Comparison of ENCODE assay signal across 9 mouse cellular contexts in the genomic region with DNA sequence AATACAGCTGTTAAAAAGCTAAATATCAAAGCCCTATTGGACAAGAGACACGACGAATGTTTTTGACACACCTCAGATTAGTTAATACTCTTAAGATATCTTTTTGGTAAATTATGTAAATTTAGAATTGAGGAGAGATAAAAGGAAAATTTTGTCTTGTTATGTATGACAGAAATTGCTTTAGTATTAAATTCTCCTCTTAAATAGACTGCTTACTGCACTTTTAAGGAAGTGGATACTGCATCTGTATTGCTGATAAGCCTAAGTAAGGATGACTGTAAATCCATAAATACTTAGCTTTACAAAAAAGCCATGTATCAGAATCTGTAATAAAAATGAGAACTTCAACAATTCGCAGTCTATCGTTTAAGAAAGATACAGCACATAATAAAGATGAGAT. TPM values are rescaled to one million over a fixed set of nuclear protein-coding genes. Genes with fewer than 3 reads are reported as not detected.
DNase-seq lines count a peak whose midpoint lies in the region; ATAC-seq and TF ChIP-seq lines count a peak whose summit lies in the region.
"Had no signal": no experiment of that assay in that cellular context is flagged by ENCODE, and none has a peak within 500 bp of the region (broad histone marks: within the 10 kb centered on the region; RNA-seq: fewer than 3 reads in every experiment).

No protein-coding gene starts in this region.

- DNase-seq in lung, postnatal 0 days (ENCODE audit: low spot score), result no peak
- DNase-seq in lung, postnatal 25 days (ENCODE audit: low spot score), result no peak
- no peak for DNase-seq in ovary, postnatal 10 days (ENCODE audit: low spot score)
- no peak for DNase-seq in gastrocnemius, postnatal 10 days
- DNase-seq in urinary bladder, adult 18-20 months (ENCODE audit: low spot score in 2 of 2), result no peak
- DNase-seq: kidney, postnatal 25 days had no signal

- no peak for TF ChIP-seq EP300 in lung, postnatal 0 days (IDR thresholded peaks at IDR 0.05)

- no peak overlapping the region for H3K27ac ChIP-seq in lung, postnatal 0 days (ENCODE audit: low read length)
- H3K27ac ChIP-seq in forebrain, embryonic 12.5 days, result no peak overlapping the region
- no peak overlapping the region for H3K27ac ChIP-seq in limb, embryonic 15.5 days
- no peak overlapping the region for H3K27ac ChIP-seq in stomach, embryonic 15.5 days

- H3K27me3 ChIP-seq in lung, postnatal 0 days (replicated peaks; ENCODE audit: insufficient read depth, low read length), result no peaks in the 10 kb centered on the region
- no peaks in the 10 kb centered on the region for H3K27me3 ChIP-seq in forebrain, embryonic 12.5 days
- no peaks in the 10 kb centered on the region for H3K27me3 ChIP-seq in limb, embryonic 15.5 days
- no peaks in the 10 kb centered on the region for H3K27me3 ChIP-seq in stomach, embryonic 15.5 days (replicated peaks)

- H3K9me3 ChIP-seq in lung, postnatal 0 days (ENCODE audit: low read length), result no peaks in the 10 kb centered on the region
- no peaks in the 10 kb centered on the region for H3K9me3 ChIP-seq in forebrain, embryonic 12.5 days
- no peaks in the 10 kb centered on the region for H3K9me3 ChIP-seq in limb, embryonic 15.5 days
- no peaks in the 10 kb centered on the region for H3K9me3 ChIP-seq in stomach, embryonic 15.5 days

- H3K9ac ChIP-seq in lung, postnatal 0 days (replicated peaks; ENCODE audit: low read depth), result 0 out of 2 replicates have a peak overlapping the region, but pooled peaks have one; percentile 98
- H3K9ac ChIP-seq in forebrain, embryonic 12.5 days, result peak overlapping the region; percentile 96
- H3K9ac ChIP-seq in limb, embryonic 15.5 days, result no peak overlapping the region
- no peak overlapping the region for H3K9ac ChIP-seq in stomach, embryonic 15.5 days

- H3K4me2 ChIP-seq in lung, postnatal 0 days (replicated peaks; ENCODE audit: low read depth, low read length), result peak overlapping the region; percentile 84
- peak overlapping the region; percentile 61 for H3K4me2 ChIP-seq in forebrain, embryonic 12.5 days
- peak overlapping the region; percentile 42 for H3K4me2 ChIP-seq in limb, embryonic 15.5 days
- peak overlapping the region; percentile 61; the same call in 1 of the 2 replicates for H3K4me2 ChIP-seq in stomach, embryonic 15.5 days

- no peak for ATAC-seq in lung, postnatal 0 days
- ATAC-seq in forebrain, embryonic 12.5 days (ENCODE audit: low FRiP score), result no peak
- ATAC-seq in limb, embryonic 15.5 days (ENCODE audit: insufficient number of reproducible peaks, low FRiP score, low TSS enrichment, low read depth), result no peak
- ATAC-seq in stomach, embryonic 15.5 days (ENCODE audit: insufficient read depth, low FRiP score, low read depth), result no peak

- H3K4me1 ChIP-seq in lung, postnatal 0 days (ENCODE audit: insufficient read depth, low read depth, low read length), result peaks cover 3% of the 10 kb centered on the region; the same call in 1 of the 2 replicates
- H3K4me1 ChIP-seq in forebrain, embryonic 12.5 days, result peaks cover 10% of the 10 kb centered on the region
- H3K4me1 ChIP-seq in limb, embryonic 15.5 days, result no peaks in the 10 kb centered on the region; the same call in 1 of the 2 replicates
- H3K4me1 ChIP-seq in stomach, embryonic 15.5 days, result no peaks in the 10 kb centered on the region

- H3K4me3 ChIP-seq in lung, postnatal 0 days (ENCODE audit: low read depth, low read length), result peak overlapping the region; percentile 92; the same call in 1 of the 2 replicates
- peak overlapping the region; percentile 99 for H3K4me3 ChIP-seq in forebrain, embryonic 12.5 days (replicated peaks)
- peak overlapping the region; percentile 95 for H3K4me3 ChIP-seq in limb, embryonic 15.5 days
- peak overlapping the region; percentile 23; the same call in 1 of the 2 replicates for H3K4me3 ChIP-seq in stomach, embryonic 15.5 days (replicated peaks)

- no peaks in the 10 kb centered on the region for H3K36me3 ChIP-seq in lung, postnatal 0 days (ENCODE audit: insufficient read depth, low read length)
- H3K36me3 ChIP-seq in forebrain, embryonic 12.5 days (replicated peaks), result no peaks in the 10 kb centered on the region
- H3K36me3 ChIP-seq in limb, embryonic 15.5 days, result no peaks in the 10 kb centered on the region
- no peaks in the 10 kb centered on the region for H3K36me3 ChIP-seq in stomach, embryonic 15.5 days

- 23% methylated on average over 4 of the region's 4 CpGs for WGBS in lung, postnatal 0 days
- WGBS in forebrain, embryonic 12.5 days, result 59% methylated on average over 4 of the region's 4 CpGs
- 51% methylated on average over 4 of the region's 4 CpGs for WGBS in limb, embryonic 15.5 days
- 37% methylated on average over 4 of the region's 4 CpGs for WGBS in stomach, embryonic 15.5 days

- no peak for TF ChIP-seq CTCF in lung, postnatal 0 days (IDR thresholded peaks at IDR 0.05)

RNA-seq across cellular contexts. Expression of a gene that starts 1.8 kb away (rescaled TPM):
- 107 and 116 TPM in 2 replicates for polyA plus RNA-seq in lung, postnatal 0 days (2015; fragmentation: Nextera tagmentation; extraction: Ambion mirVana)
- 191 and 197 TPM in 2 replicates for polyA plus RNA-seq in forebrain, embryonic 12.5 days (2016; fragmentation: Nextera tagmentation; extraction: Ambion mirVana)
- 122 and 127 TPM in 2 replicates for polyA plus RNA-seq in limb, embryonic 15.5 days (2015; fragmentation: Nextera tagmentation; extraction: Ambion mirVana)
- polyA plus RNA-seq in stomach, embryonic 15.5 days (2015; fragmentation: Nextera tagmentation; extraction: Ambion mirVana), result 120 and 135 TPM in 2 replicates
- total RNA-seq in gastrocnemius, postnatal 10 days (2021), result 100 to 1,000 TPM in 1 of 2 experiments, 10 to 100 TPM in 1; 97.0 to 106 TPM

Comparison
In these comparisons a context has a peak if more than half of its experiments do, and no peak if none do; other contexts are left out.
1. H3K4me3 ChIP-seq: peak in every context shown above with its lines; median percentile 99 in forebrain, embryonic 12.5 days; 95 in limb, embryonic 15.5 days; 92 in lung, postnatal 0 days; 23 in stomach, embryonic 15.5 days.
2. H3K9ac ChIP-seq: peak in lung, postnatal 0 days (single experiment) and forebrain, embryonic 12.5 days (single experiment); none in limb, embryonic 15.5 days (single experiment) and stomach, embryonic 15.5 days (single experiment).
3. Peak in every context shown above with its lines, with median percentiles within 50 percentile points of each other: H3K4me2 ChIP-seq.